Mouse (Mus musculus) embryonic facial prominence, embryonic 11.5 days (tissue): ENCODE results near the gene Gm10073. TPM values are rescaled to one million over a fixed set of nuclear protein-coding genes. Genes with fewer than 3 reads are reported as not detected.

Experiments used
- ATAC-seq: fragments of 200-750 bp; cut with Nextera tagmentation; replicated peaks from 2 replicates; pipeline ENCODE4 v1.8.0; 2017; ENCODE audit warnings: low read depth; ENCODE audit not compliant: insufficient number of reproducible peaks, low FRiP score, low TSS enrichment
- DNase-seq: peaks from one replicate; pipeline ENCODE4 v3.0.0-alpha.2; 2015; ENCODE audit warnings: low spot score
- H3K27ac ChIP-seq: fragments of 300-500 bp; sonication (generic); replicated peaks from 2 replicates; pipeline ENCODE4 v1.5.1; 2014; ENCODE audit warnings: mild to moderate bottlenecking, low read depth, low read length, control low read depth
- H3K27me3 ChIP-seq: fragments of 300-500 bp; sonication (generic); 2 replicates; pipeline ENCODE4 v1.6.1; 2014; ENCODE audit warnings: mild to moderate bottlenecking, low read length, moderate library complexity, mixed read lengths; ENCODE audit not compliant: control insufficient read depth, insufficient read depth
- H3K36me3 ChIP-seq: fragments of 300-500 bp; sonication (generic); replicated peaks from 2 replicates; pipeline ENCODE4 v1.6.1; 2014; ENCODE audit warnings: low read depth, mild to moderate bottlenecking, low read length, moderate library complexity, mixed read lengths; ENCODE audit not compliant: control insufficient read depth, insufficient read depth
- H3K4me1 ChIP-seq: fragments of 300-500 bp; sonication (generic); 2 replicates; pipeline ENCODE4 v1.6.1; 2014; ENCODE audit warnings: low read length, mixed read lengths; ENCODE audit not compliant: control insufficient read depth, insufficient read depth
- H3K4me2 ChIP-seq: fragments of 300-500 bp; sonication (generic); 2 replicates; pipeline ENCODE4 v1.6.1; 2014; ENCODE audit warnings: low read depth, mild to moderate bottlenecking, control low read depth, low read length, moderate library complexity
- H3K4me3 ChIP-seq: fragments of 300-500 bp; sonication (generic); 2 replicates; pipeline ENCODE4 v1.5.1; 2014; ENCODE audit warnings: low read depth, low read length, control low read depth
- H3K9ac ChIP-seq: fragments of 300-500 bp; sonication (generic); replicated peaks from 2 replicates; pipeline ENCODE4 v1.6.1; 2014; ENCODE audit warnings: mild to moderate bottlenecking, control low read depth, low read length
- H3K9me3 ChIP-seq: fragments of 300-500 bp; sonication (generic); replicated peaks from 2 replicates; pipeline ENCODE4 v1.6.1; 2016; ENCODE audit warnings: mild to moderate bottlenecking, low read length, inconsistent platforms, mixed read lengths; ENCODE audit not compliant: control insufficient read depth
- WGBS: fragments of 180-500 bp; shearing (Covaris S2); extraction: QIAGEN DNeasy Blood & Tissue Kit; methylation state at CpG from one replicate; pipeline ENCODE4 v1.1.7; 2014; 5-methylcytosine and 5-hydroxymethylcytosine counted together
- polyA plus RNA-seq: library from polyadenylated mRNA; unstranded; fragments of >200 nt; fragmentation: Nextera tagmentation; extraction: Ambion mirVana; gene quantifications from 2 replicates; pipeline ENCODE4 v1.2.1, GENCODE M21; 2014

Gene Gm10073
- polyA plus RNA-seq, 1 experiment from 2014 or later: 4.7 TPM

GRCm38 (mm10) chr8:106561097-106561865, 12.0 kb downstream of the Gm10073 start:
- Histone ChIP-seq H3K4me2 (no peak overlapping the region), H3K9ac (no peak overlapping the region), H3K9me3 (0 out of 2 replicates have a peak, but pooled peaks cover 3% of the 10 kb centered on the region), H3K36me3 (no peaks in the 10 kb centered on the region), H3K4me3 (no peak overlapping the region), H3K27ac (no peak overlapping the region), H3K4me1 (no peaks in the 10 kb centered on the region), H3K27me3 (no peaks in the 10 kb centered on the region)
- DNase-seq (peak; percentile 74), ATAC-seq (0 out of 2 replicates have a peak, but pooled peaks have one; percentile 39)
- WGBS: 31% methylated on average over 21 of the region's 21 CpGs

DNA sequence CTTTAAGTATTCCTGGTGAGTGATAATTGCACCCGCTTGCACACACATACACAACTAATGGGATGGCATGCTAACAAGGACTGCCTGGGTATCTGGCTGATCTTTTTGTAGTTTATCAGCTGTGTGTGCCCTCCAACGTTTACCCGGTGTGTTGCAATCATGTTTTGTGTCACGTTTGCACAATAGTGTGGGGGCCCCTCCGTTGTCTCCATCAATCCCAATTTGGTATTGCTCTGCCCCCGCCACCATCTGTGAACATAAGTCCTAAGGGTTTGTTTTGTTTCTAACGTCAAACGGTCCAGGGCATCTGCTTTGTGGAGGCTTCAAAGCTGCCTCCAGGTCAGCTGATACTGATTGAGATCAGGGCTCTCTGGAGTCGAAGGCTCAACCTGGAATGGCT, 13.4 kb downstream of the Gm10073 start:
- H3K9ac ChIP-seq: no peak overlapping the region
- H3K36me3 ChIP-seq: no peaks in the 10 kb centered on the region
- ATAC-seq (no peak), DNase-seq (no peak)
- 61% methylated on average over 9 of the region's 9 CpGs for WGBS
- no peak overlapping the region for H3K4me3 ChIP-seq
- H3K9me3 ChIP-seq: 0 out of 2 replicates have a peak, but pooled peaks cover 3% of the 10 kb centered on the region
- no peak overlapping the region for H3K27ac ChIP-seq
- no peak overlapping the region for H3K4me2 ChIP-seq
- no peaks in the 10 kb centered on the region for H3K4me1 ChIP-seq
- no peaks in the 10 kb centered on the region for H3K27me3 ChIP-seq

- Histone ChIP-seq H3K9me3 (0 out of 2 replicates have a peak, but pooled peaks cover 3% of the 10 kb centered on the region), H3K4me2 (no peak overlapping the region), H3K27me3 (no peaks in the 10 kb centered on the region), H3K36me3 (no peaks in the 10 kb centered on the region), H3K4me3 (no peak overlapping the region), H3K4me1 (no peaks in the 10 kb centered on the region), H3K27ac (no peak overlapping the region), H3K9ac (no peak overlapping the region)
- ATAC-seq (no peak), DNase-seq (no peak)
- WGBS: 70% methylated on average over 6 of the region's 7 CpGs
Observed at GRCm38 (mm10) chr8:106556068-106556645, 17.1 kb downstream of the Gm10073 start.

DNA sequence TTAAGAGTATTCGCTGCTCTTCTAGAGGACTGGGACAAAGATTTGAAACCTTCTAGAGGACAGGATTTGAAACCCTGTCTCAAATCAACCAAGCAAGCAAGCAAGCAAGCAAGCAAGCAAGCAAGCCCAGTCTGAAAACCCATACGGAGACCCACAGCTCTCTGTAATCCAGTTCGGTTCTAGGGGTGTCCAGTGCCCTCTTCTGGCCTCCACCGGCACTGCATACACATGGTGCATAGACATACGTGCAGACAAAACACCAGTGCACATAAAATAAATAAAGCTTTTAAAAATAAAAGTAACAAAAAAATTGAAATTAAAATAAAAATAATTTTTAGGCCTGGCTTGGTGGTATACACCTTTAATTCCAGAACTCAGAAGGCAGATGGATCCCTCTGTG, 19.2 kb downstream of the Gm10073 start:
- H3K27me3 ChIP-seq: no peaks in the 10 kb centered on the region
- no peak overlapping the region for H3K27ac ChIP-seq
- DNase-seq (no peak), ATAC-seq (no peak)
- no peak overlapping the region for H3K9ac ChIP-seq
- no peak overlapping the region for H3K4me2 ChIP-seq
- WGBS: 93% methylated on average over 5 of the region's 5 CpGs
- no peak overlapping the region for H3K4me3 ChIP-seq
- no peaks in the 10 kb centered on the region for H3K4me1 ChIP-seq
- H3K36me3 ChIP-seq: no peaks in the 10 kb centered on the region
- H3K9me3 ChIP-seq: 0 out of 2 replicates have a peak, but pooled peaks cover 3% of the 10 kb centered on the region

GRCm38 (mm10) chr8:106550906-106551305, 22.4 kb downstream of the Gm10073 start:
- 89% methylated on average over 1 of the region's 1 CpGs for WGBS
- Histone ChIP-seq H3K9ac (no peak overlapping the region), H3K4me1 (no peaks in the 10 kb centered on the region), H3K4me3 (no peak overlapping the region), H3K36me3 (no peaks in the 10 kb centered on the region), H3K27ac (no peak overlapping the region), H3K9me3 (no peaks in the 10 kb centered on the region), H3K4me2 (no peak overlapping the region), H3K27me3 (no peaks in the 10 kb centered on the region)
- ATAC-seq: no peak
- DNase-seq: no peak

- H3K36me3 ChIP-seq: no peaks in the 10 kb centered on the region
- WGBS: 74% methylated on average over 10 of the region's 10 CpGs
Observed at GRCm38 (mm10) chr8:106548366-106548936, 24.8 kb downstream of the Gm10073 start.

GRCm38 (mm10) chr8:106546746-106547145, 26.5 kb downstream of the Gm10073 start:
- Histone ChIP-seq H3K4me1 (no peaks in the 10 kb centered on the region), H3K9me3 (no peaks in the 10 kb centered on the region), H3K36me3 (no peaks in the 10 kb centered on the region), H3K4me2 (no peak overlapping the region), H3K27ac (no peak overlapping the region), H3K9ac (no peak overlapping the region), H3K4me3 (no peak overlapping the region), H3K27me3 (no peaks in the 10 kb centered on the region)
- 86% methylated on average over 7 of the region's 7 CpGs for WGBS
- DNase-seq: no peak
- no peak for ATAC-seq

More at GRCm38 (mm10) chr8:106548366-106548936, 24.8 kb downstream of the Gm10073 start:
- Histone ChIP-seq H3K27me3 (no peaks in the 10 kb centered on the region), H3K4me2 (no peak overlapping the region), H3K4me1 (no peaks in the 10 kb centered on the region), H3K9me3 (no peaks in the 10 kb centered on the region), H3K27ac (no peak overlapping the region), H3K9ac (no peak overlapping the region), H3K4me3 (no peak overlapping the region)
- no peak for ATAC-seq
- DNase-seq: peak; percentile 30

- Histone ChIP-seq H3K4me3 (no peak overlapping the region), H3K27ac (no peak overlapping the region), H3K4me1 (no peaks in the 10 kb centered on the region), H3K27me3 (no peaks in the 10 kb centered on the region), H3K4me2 (no peak overlapping the region), H3K36me3 (no peaks in the 10 kb centered on the region), H3K9ac (no peak overlapping the region), H3K9me3 (no peaks in the 10 kb centered on the region)
- WGBS: 86% methylated on average over 2 of the region's 2 CpGs
- DNase-seq (no peak), ATAC-seq (no peak)
Observed at GRCm38 (mm10) chr8:106545149-106545548, 28.1 kb downstream of the Gm10073 start.
